Comparison of ENCODE assay signal across 25 mouse cellular contexts in the genomic region with DNA sequence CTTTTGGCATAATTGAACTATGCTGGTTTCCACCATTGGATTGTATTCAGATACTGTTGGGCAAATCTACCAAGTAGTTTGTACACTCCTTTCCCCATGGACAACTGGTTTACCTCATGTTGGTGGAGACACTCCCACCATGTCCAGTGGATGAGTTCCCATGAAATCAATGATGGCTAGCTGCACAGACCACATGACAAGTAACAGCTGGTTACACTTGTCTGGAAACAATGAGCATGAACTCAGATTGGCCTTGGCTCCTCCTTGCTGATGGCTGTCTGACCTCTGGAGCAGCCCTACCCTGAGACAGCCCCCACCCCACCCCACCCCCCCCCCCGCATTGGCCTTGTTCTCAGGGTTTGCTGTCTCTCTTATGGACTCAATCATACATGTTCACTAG.
"Had no signal": no experiment of that assay in that cellular context is flagged by ENCODE, and none has a peak within 500 bp of the region (broad histone marks: within the 10 kb centered on the region; RNA-seq: fewer than 3 reads in every experiment).

No protein-coding gene starts in this region.

- H3K4me3 ChIP-seq: heart, embryonic 10.5 days; heart, embryonic 12.5 days; hindbrain, embryonic 13.5 days; hindbrain, embryonic 15.5 days; kidney, embryonic 15.5 days; limb, embryonic 12.5 days; limb, embryonic 15.5 days; liver, embryonic 12.5 days had no signal

- ATAC-seq: hindbrain, postnatal 0 days; intestine, embryonic 16.5 days; liver, embryonic 12.5 days had no signal

- DNase-seq: gastrocnemius, postnatal 14 days; gastrocnemius, postnatal 36 days; heart, adult 11 months; heart, postnatal 14 days; heart, postnatal 36 days; kidney, adult 11 months; kidney, adult 2 months; kidney, adult 9 months; kidney, postnatal 14 days; kidney, postnatal 36 days; layer of hippocampus, adult 9-11 months; layer of hippocampus, postnatal 36 days; left cerebral cortex, postnatal 4 days had no signal

- H3K4me1 ChIP-seq: hindbrain, embryonic 13.5 days; limb, embryonic 12.5 days; limb, embryonic 15.5 days; liver, embryonic 12.5 days had no signal

- H3K27me3 ChIP-seq: heart, embryonic 12.5 days; hindbrain, embryonic 13.5 days; hindbrain, embryonic 15.5 days; kidney, embryonic 15.5 days; limb, embryonic 12.5 days; limb, embryonic 15.5 days; liver, embryonic 12.5 days had no signal

- H3K4me2 ChIP-seq: heart, embryonic 12.5 days; hindbrain, embryonic 13.5 days; hindbrain, embryonic 15.5 days; kidney, embryonic 15.5 days; limb, embryonic 12.5 days; limb, embryonic 15.5 days; liver, embryonic 12.5 days had no signal

- H3K9ac ChIP-seq: heart, embryonic 12.5 days; hindbrain, embryonic 13.5 days; hindbrain, embryonic 15.5 days; kidney, embryonic 15.5 days; limb, embryonic 12.5 days; limb, embryonic 15.5 days; liver, embryonic 12.5 days; liver, embryonic 14.5 days had no signal

- H3K27ac ChIP-seq: heart, embryonic 10.5 days; hindbrain, embryonic 13.5 days; hindbrain, embryonic 15.5 days; hindbrain, postnatal 0 days; kidney, embryonic 15.5 days; kidney, postnatal 0 days; limb, embryonic 12.5 days; limb, embryonic 15.5 days; liver, embryonic 12.5 days; liver, embryonic 14.5 days had no signal

- H3K9me3 ChIP-seq: heart, embryonic 10.5 days; heart, embryonic 12.5 days; hindbrain, embryonic 15.5 days; kidney, embryonic 15.5 days; limb, embryonic 15.5 days; liver, embryonic 12.5 days had no signal
